Mouse (Mus musculus): ENCODE results near the gene Kng2. TPM values are rescaled to one million over a fixed set of nuclear protein-coding genes. Genes with fewer than 3 reads are reported as not detected.
"Not testable (repeated sequence)": the region's sequence is repeated elsewhere in the genome, so short reads cannot be mapped to it uniquely, and the experiment has no call there.

Gene Kng2
- polyA plus RNA-seq, 1 experiment from 2014 or later = not detected

DNA sequence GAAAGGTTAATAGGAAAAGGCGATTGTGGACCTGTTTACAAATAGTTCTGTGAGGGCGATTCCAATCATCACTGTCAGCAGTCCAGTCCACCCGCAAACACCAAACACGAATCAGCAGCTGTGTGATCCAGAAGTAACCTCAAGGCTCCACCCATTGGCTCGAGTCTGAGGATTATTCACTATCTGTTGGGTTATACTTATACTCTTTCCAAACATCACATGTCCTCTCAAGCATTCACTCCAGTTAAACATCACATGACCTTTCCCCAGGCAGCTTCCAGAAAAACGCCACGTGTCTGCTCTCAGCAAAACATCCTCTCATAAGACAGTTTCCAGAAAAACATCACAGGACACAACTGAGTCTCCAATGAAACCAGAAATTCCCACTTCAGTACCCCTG is 8.5 kb upstream of the Kng2 start:
- Histone ChIP-seq H3K36me3 (ENCODE audit: control insufficient read depth, insufficient read depth, low read length) (no peaks in the 10 kb centered on the region), H3K4me1 (ENCODE audit: control insufficient read depth, insufficient read depth, low read length) (no peaks in the 10 kb centered on the region), H3K4me3 (ENCODE audit: low read depth, low read length) (no peak overlapping the region), H3K27me3 (ENCODE audit: control insufficient read depth, insufficient read depth, low read length) (no peaks in the 10 kb centered on the region), H3K9me3 (ENCODE audit: control insufficient read depth, low read depth, low read length) (no peaks in the 10 kb centered on the region), H3K4me2 (replicated peaks; ENCODE audit: low read depth, low read length) (no peak overlapping the region), H3K9ac (replicated peaks; ENCODE audit: low read depth, low read length) (no peak overlapping the region), H3K27ac (ENCODE audit: low read length) (no peak overlapping the region)
- no peak for ATAC-seq (ENCODE audit: insufficient number of reproducible peaks, insufficient read depth, low FRiP score, low read depth)
- 70% methylated on average over 7 of the region's 7 CpGs for WGBS

DNA sequence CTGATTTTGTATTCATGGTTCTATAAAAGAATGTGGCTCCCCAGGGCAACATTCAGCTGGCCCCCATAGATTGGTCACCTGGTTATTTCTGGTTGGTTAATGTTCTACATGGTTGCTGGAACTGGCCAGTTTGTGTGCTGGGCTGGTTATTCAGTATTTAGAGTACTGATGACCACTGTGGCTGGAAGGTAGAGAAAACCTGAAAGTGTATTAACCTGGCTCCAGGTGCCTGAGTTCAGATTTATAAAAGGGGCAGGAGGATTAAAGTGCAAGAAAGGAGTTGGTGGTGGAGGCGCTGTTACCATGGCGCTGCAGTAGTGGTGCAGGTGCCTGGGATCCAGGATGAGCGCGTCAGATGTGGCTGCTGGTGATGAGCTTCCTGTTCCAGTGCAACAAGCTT is 4.4 kb upstream of the Kng2 start:
- Histone ChIP-seq H3K4me1 (ENCODE audit: control insufficient read depth, insufficient read depth, low read length) (no peaks in the 10 kb centered on the region), H3K27me3 (ENCODE audit: control insufficient read depth, insufficient read depth, low read length) (no peaks in the 10 kb centered on the region), H3K4me3 (ENCODE audit: low read depth, low read length) (no peak overlapping the region), H3K27ac (ENCODE audit: low read length) (no peak overlapping the region), H3K9me3 (ENCODE audit: control insufficient read depth, low read depth, low read length) (no peaks in the 10 kb centered on the region), H3K9ac (replicated peaks; ENCODE audit: low read depth, low read length) (no peak overlapping the region), H3K4me2 (replicated peaks; ENCODE audit: low read depth, low read length) (no peak overlapping the region), H3K36me3 (ENCODE audit: control insufficient read depth, insufficient read depth, low read length) (no peaks in the 10 kb centered on the region)
- ATAC-seq (ENCODE audit: insufficient number of reproducible peaks, insufficient read depth, low FRiP score, low read depth) = no peak
- WGBS = 92% methylated on average over 4 of the region's 4 CpGs

DNA sequence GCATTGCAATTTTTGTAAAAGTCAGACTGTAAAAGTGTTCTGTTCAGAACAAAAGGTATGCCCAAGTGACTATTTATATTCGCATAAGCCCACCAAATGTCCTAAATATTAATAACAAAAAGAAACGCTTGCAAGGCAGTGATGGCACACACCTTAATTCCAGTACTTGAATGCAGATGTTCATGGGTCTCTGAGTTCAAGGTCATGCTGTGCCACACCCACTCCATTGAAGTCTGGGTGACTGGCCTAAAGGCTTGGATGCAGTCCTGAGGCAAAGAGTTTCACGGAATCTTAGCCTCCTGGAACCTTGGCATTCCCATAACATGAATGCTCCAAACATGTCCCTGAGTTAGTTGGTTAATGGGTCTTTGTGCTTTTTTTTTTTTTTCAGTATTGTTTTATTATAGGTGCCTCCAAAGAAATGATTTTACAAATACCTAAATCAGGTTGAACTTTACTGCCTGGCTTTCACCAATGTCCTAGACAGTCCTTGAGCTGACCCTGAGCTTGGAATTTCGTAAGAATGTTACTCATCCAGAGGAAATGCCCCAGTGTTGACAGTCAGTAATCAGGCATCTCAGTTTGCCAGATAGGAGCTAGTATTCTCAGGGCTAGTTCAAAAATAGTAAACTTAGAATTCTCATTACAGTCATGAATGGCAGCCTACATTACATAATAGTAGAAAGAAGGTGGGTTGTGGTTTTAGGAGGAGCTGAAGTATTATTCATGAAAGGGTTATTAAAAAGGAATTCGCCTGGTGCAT is 1.6 kb upstream of the Kng2 start:
- ATAC-seq (ENCODE audit: insufficient number of reproducible peaks, insufficient read depth, low FRiP score, low read depth) = no peak
- WGBS = 83% methylated on average over 5 of the region's 5 CpGs
- H3K27ac ChIP-seq (ENCODE audit: low read length) = no peak overlapping the region
- no peaks in the 10 kb centered on the region for H3K36me3 ChIP-seq (ENCODE audit: control insufficient read depth, insufficient read depth, low read length)
- H3K9ac ChIP-seq (replicated peaks; ENCODE audit: low read depth, low read length) = no peak overlapping the region
- H3K4me3 ChIP-seq (ENCODE audit: low read depth, low read length) = no peak overlapping the region
- H3K9me3 ChIP-seq (ENCODE audit: control insufficient read depth, low read depth, low read length) = no peaks in the 10 kb centered on the region
- no peaks in the 10 kb centered on the region for H3K4me1 ChIP-seq (ENCODE audit: control insufficient read depth, insufficient read depth, low read length)
- no peak overlapping the region for H3K4me2 ChIP-seq (replicated peaks; ENCODE audit: low read depth, low read length)
- no peaks in the 10 kb centered on the region for H3K27me3 ChIP-seq (ENCODE audit: control insufficient read depth, insufficient read depth, low read length)

DNA sequence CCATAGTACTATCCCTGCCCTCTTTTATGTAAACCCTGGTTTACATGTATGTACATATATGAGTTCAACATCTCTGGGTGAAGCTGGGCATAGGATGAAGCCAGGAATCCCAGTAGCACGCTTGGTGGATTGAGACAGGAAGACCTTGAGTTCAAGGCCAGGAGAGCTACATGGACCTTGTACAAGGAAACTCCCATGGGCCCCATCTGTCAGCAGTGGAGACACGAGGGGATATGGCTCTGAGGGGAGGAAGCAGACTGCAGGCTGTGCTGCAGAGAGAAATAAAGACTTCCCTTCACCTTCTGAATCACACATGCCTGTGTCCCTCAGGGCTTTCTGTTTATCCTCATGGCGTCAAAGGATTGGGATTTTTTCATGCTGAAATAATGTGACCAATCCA is 1.9 kb downstream of the Kng2 start:
- not testable (repeated sequence) for H3K9ac ChIP-seq (replicated peaks; ENCODE audit: low read depth, low read length); H3K4me1 ChIP-seq (ENCODE audit: control insufficient read depth, insufficient read depth, low read length); H3K27ac ChIP-seq (ENCODE audit: low read length); H3K27me3 ChIP-seq (ENCODE audit: control insufficient read depth, insufficient read depth, low read length); ATAC-seq (ENCODE audit: insufficient number of reproducible peaks, insufficient read depth, low FRiP score, low read depth); H3K4me3 ChIP-seq (ENCODE audit: low read depth, low read length); H3K4me2 ChIP-seq (replicated peaks; ENCODE audit: low read depth, low read length); H3K9me3 ChIP-seq (ENCODE audit: control insufficient read depth, low read depth, low read length); H3K36me3 ChIP-seq (ENCODE audit: control insufficient read depth, insufficient read depth, low read length)
- 36% methylated on average over 3 of the region's 3 CpGs for WGBS

DNA sequence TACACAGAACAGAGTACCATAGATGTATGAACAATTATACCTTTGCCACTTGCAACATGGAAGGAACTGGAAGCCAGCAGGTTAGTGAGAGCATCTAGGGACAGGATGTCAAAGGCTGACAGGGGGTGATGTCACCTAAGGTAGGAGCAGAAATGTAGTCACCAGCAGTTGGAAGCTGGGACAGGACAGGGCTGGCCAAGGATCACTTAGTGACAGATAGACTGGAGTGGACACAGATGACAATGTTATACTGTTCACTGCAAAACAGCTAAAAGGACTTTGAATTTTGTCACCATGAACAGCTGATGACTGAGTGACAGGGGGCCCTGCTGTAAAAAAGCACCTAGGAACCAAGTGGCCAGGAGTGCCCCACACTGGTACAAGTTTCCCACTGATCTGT is 2.7 kb downstream of the Kng2 start:
- Histone ChIP-seq H3K4me3 (ENCODE audit: low read depth, low read length) (no peak overlapping the region), H3K4me1 (ENCODE audit: control insufficient read depth, insufficient read depth, low read length) (no peaks in the 10 kb centered on the region), H3K9me3 (ENCODE audit: control insufficient read depth, low read depth, low read length) (no peaks in the 10 kb centered on the region), H3K4me2 (replicated peaks; ENCODE audit: low read depth, low read length) (no peak overlapping the region), H3K9ac (replicated peaks; ENCODE audit: low read depth, low read length) (no peak overlapping the region), H3K36me3 (ENCODE audit: control insufficient read depth, insufficient read depth, low read length) (no peaks in the 10 kb centered on the region), H3K27me3 (ENCODE audit: control insufficient read depth, insufficient read depth, low read length) (no peaks in the 10 kb centered on the region), H3K27ac (ENCODE audit: low read length) (no peak overlapping the region)
- no peak for ATAC-seq (ENCODE audit: insufficient number of reproducible peaks, insufficient read depth, low FRiP score, low read depth)

DNA sequence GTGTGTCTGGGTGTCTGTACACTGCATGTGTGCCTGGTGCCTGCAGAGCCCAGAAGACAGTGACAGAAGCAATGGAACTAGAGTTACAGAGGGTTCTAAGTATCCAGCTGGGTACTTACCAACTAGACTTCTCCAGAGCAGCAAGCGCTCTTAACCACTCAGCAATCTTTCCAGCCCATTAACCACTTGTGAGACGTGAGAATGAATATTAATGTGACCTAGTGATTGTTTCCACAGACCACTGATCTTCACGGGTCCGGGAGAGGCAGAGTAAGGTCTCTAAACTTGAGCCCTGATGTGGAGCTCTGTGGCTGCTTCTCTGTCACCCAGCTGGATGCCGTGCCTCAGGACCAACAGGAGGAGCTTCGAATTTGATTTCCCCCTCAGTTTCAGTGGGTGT is 4.2 kb downstream of the Kng2 start:
- WGBS = 68% methylated on average over 6 of the region's 6 CpGs
- no peaks in the 10 kb centered on the region for H3K9me3 ChIP-seq (ENCODE audit: control insufficient read depth, low read depth, low read length)
- no peaks in the 10 kb centered on the region for H3K27me3 ChIP-seq (ENCODE audit: control insufficient read depth, insufficient read depth, low read length)
- H3K9ac ChIP-seq (replicated peaks; ENCODE audit: low read depth, low read length) = no peak overlapping the region
- no peak for ATAC-seq (ENCODE audit: insufficient number of reproducible peaks, insufficient read depth, low FRiP score, low read depth)
- H3K4me2 ChIP-seq (replicated peaks; ENCODE audit: low read depth, low read length) = no peak overlapping the region
- no peaks in the 10 kb centered on the region for H3K36me3 ChIP-seq (ENCODE audit: control insufficient read depth, insufficient read depth, low read length)
- H3K4me1 ChIP-seq (ENCODE audit: control insufficient read depth, insufficient read depth, low read length) = no peaks in the 10 kb centered on the region
- no peak overlapping the region for H3K27ac ChIP-seq (ENCODE audit: low read length)
- no peak overlapping the region for H3K4me3 ChIP-seq (ENCODE audit: low read depth, low read length)

DNA sequence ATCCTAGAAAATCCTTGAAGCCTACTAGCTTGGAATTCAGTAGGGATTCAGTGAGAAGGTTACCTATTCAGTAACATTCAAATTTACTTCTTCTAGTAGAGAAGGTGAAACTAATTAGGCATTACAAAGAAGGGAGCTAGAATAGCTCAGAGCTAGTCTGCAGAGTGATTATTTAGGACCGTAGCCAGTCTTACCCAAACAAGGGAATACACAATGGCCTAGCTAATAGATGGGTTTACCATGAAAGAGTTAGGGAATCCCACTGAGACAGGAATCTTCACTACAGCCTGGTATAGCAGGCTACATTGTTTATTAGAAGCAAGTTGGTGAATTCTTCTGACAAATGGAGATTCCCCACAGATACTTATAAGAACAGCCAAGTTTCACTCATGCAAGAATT is 8.7 kb downstream of the Kng2 start:
- not testable (repeated sequence) for H3K4me2 ChIP-seq (replicated peaks; ENCODE audit: low read depth, low read length); H3K9me3 ChIP-seq (ENCODE audit: control insufficient read depth, low read depth, low read length); H3K27ac ChIP-seq (ENCODE audit: low read length); H3K4me3 ChIP-seq (ENCODE audit: low read depth, low read length); H3K27me3 ChIP-seq (ENCODE audit: control insufficient read depth, insufficient read depth, low read length); H3K9ac ChIP-seq (replicated peaks; ENCODE audit: low read depth, low read length); ATAC-seq (ENCODE audit: insufficient number of reproducible peaks, insufficient read depth, low FRiP score, low read depth); H3K4me1 ChIP-seq (ENCODE audit: control insufficient read depth, insufficient read depth, low read length); H3K36me3 ChIP-seq (ENCODE audit: control insufficient read depth, insufficient read depth, low read length)
- 45% methylated on average over 1 of the region's 1 CpGs for WGBS

DNA sequence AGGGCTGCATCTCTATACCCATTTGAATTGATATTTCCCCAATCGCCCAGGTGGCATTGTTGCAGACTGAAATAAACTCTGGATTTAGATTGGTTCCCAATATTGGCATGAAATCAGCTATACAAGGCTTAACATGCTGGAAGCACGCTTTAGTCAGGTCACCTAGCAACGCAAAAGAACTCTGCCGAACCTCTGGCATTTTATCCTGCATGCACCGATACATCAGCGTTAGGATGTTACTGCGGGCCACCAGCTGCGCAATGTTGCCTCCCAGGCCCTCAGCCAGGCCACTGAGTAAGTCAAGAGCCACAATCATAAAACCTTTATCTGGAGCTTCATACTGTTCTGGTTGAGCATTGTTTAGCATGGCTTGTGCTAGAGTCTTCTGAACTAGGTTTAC is 14.6 kb downstream of the Kng2 start:
- H3K4me1 ChIP-seq (ENCODE audit: control insufficient read depth, insufficient read depth, low read length); H3K27ac ChIP-seq (ENCODE audit: low read length); H3K9me3 ChIP-seq (ENCODE audit: control insufficient read depth, low read depth, low read length); H3K4me2 ChIP-seq (replicated peaks; ENCODE audit: low read depth, low read length); H3K4me3 ChIP-seq (ENCODE audit: low read depth, low read length); ATAC-seq (ENCODE audit: insufficient number of reproducible peaks, insufficient read depth, low FRiP score, low read depth); H3K27me3 ChIP-seq (ENCODE audit: control insufficient read depth, insufficient read depth, low read length); H3K9ac ChIP-seq (replicated peaks; ENCODE audit: low read depth, low read length); H3K36me3 ChIP-seq (ENCODE audit: control insufficient read depth, insufficient read depth, low read length): not testable (repeated sequence)
- WGBS = 88% methylated on average over 8 of the region's 8 CpGs

DNA sequence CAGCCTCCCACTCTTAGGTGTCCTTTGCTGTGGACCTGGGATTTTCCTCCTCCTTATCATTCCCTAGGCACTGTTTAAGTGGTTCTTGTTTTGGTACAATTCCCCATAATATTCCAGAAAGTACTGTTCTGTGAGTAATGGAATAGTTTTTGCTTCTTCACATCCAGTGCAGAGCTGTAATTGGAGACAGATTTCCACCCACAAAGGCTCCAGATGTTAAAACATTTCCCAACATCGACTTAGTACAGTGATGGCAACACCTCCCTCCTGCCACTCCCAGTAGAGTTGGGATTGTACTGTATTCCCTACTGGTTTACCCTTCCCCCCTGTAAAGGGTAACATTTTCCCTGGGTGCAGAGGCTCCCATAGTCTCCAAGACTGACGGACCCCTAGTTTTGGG is 15.5 kb downstream of the Kng2 start:
- not testable (repeated sequence) for H3K4me2 ChIP-seq (replicated peaks; ENCODE audit: low read depth, low read length); H3K36me3 ChIP-seq (ENCODE audit: control insufficient read depth, insufficient read depth, low read length); H3K4me3 ChIP-seq (ENCODE audit: low read depth, low read length); H3K27me3 ChIP-seq (ENCODE audit: control insufficient read depth, insufficient read depth, low read length); ATAC-seq (ENCODE audit: insufficient number of reproducible peaks, insufficient read depth, low FRiP score, low read depth); H3K9me3 ChIP-seq (ENCODE audit: control insufficient read depth, low read depth, low read length); H3K9ac ChIP-seq (replicated peaks; ENCODE audit: low read depth, low read length); H3K27ac ChIP-seq (ENCODE audit: low read length); H3K4me1 ChIP-seq (ENCODE audit: control insufficient read depth, insufficient read depth, low read length)
- WGBS = 74% methylated on average over 2 of the region's 2 CpGs

Measured in stomach, embryonic 14.5 days (tissue).